Comparison of ENCODE assay signal across 9 mouse cellular contexts in the genomic region with DNA sequence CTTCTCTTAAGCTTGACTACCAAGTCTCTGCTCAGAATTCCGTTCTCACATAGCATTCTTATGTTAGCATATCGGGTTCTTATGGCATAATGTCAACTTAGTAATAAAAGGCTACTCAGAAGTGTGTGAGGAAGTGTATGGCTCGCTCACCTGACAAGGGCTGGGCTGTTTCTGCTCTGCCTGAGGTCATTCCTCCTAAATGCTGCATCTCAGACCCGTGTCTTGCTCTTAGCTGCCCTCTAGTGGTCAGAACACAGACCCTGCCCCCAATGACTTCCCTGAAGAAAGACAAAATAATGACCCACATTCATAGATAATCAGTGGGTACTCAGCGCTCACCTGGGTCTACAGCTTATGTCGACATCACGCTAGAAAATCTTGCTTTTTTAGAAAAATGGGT. TPM values are rescaled to one million over a fixed set of nuclear protein-coding genes. Genes with fewer than 3 reads are reported as not detected.
DNase-seq lines count a peak whose midpoint lies in the region; ATAC-seq and TF ChIP-seq lines count a peak whose summit lies in the region.
"Had no signal": no experiment of that assay in that cellular context is flagged by ENCODE, and none has a peak within 500 bp of the region (broad histone marks: within the 10 kb centered on the region; RNA-seq: fewer than 3 reads in every experiment).

No protein-coding gene starts in this region.

- no peak overlapping the region for H3K27ac ChIP-seq in kidney, adult 2 months (ENCODE audit: insufficient read depth, low read depth, low read length)
- H3K27ac ChIP-seq in kidney, embryonic 14.5 days (ENCODE audit: low read depth, low read length), result no peak overlapping the region
- H3K27ac ChIP-seq in stomach, postnatal 0 days (replicated peaks), result no peak overlapping the region

- H3K4me3 ChIP-seq in kidney, adult 2 months (ENCODE audit: insufficient read depth, low read depth, low read length), result no peak overlapping the region
- no peak overlapping the region for H3K4me3 ChIP-seq in kidney, embryonic 14.5 days (ENCODE audit: low read length)
- H3K4me3 ChIP-seq in stomach, postnatal 0 days (ENCODE audit: low read depth, low read length), result no peak overlapping the region
- H3K4me3 ChIP-seq: erythroblast, embryonic 14.5 days had no signal

- H3K9ac ChIP-seq in kidney, embryonic 14.5 days (ENCODE audit: low read depth, low read length), result no peak overlapping the region
- H3K9ac ChIP-seq in stomach, postnatal 0 days (ENCODE audit: low read length), result no peak overlapping the region

- H3K27me3 ChIP-seq in kidney, adult 2 months (replicated peaks; ENCODE audit: control insufficient read depth, insufficient read depth, low read length), result no peaks in the 10 kb centered on the region
- no peaks in the 10 kb centered on the region for H3K27me3 ChIP-seq in kidney, embryonic 14.5 days (ENCODE audit: control insufficient read depth, insufficient read depth, low read length)
- no peaks in the 10 kb centered on the region for H3K27me3 ChIP-seq in stomach, postnatal 0 days (ENCODE audit: control insufficient read depth, insufficient read depth, low read length)

- no peaks in the 10 kb centered on the region for H3K4me1 ChIP-seq in kidney, adult 2 months (ENCODE audit: control insufficient read depth, insufficient read depth, low read length)
- H3K4me1 ChIP-seq in kidney, embryonic 14.5 days (ENCODE audit: control insufficient read depth, insufficient read depth, low read length), result no peaks in the 10 kb centered on the region
- H3K4me1 ChIP-seq in stomach, postnatal 0 days (replicated peaks; ENCODE audit: control insufficient read depth, insufficient read depth), result no peaks in the 10 kb centered on the region

- H3K36me3 ChIP-seq in kidney, adult 2 months (ENCODE audit: control insufficient read depth, insufficient read depth, low read length), result no peaks in the 10 kb centered on the region
- no peaks in the 10 kb centered on the region for H3K36me3 ChIP-seq in kidney, embryonic 14.5 days (ENCODE audit: control insufficient read depth, insufficient read depth, low read length)
- no peaks in the 10 kb centered on the region for H3K36me3 ChIP-seq in stomach, postnatal 0 days (ENCODE audit: control insufficient read depth, insufficient read depth, low read length)

- WGBS in kidney, adult 2 months, result 24% methylated on average over 7 of the region's 7 CpGs
- WGBS in kidney, embryonic 14.5 days, result 25% methylated on average over 7 of the region's 7 CpGs
- 12% methylated on average over 7 of the region's 7 CpGs for WGBS in stomach, postnatal 0 days

- no peaks in the 10 kb centered on the region for H3K9me3 ChIP-seq in kidney, embryonic 14.5 days (ENCODE audit: control insufficient read depth, low read length)
- H3K9me3 ChIP-seq in stomach, postnatal 0 days (ENCODE audit: control insufficient read depth, low read length), result no peaks in the 10 kb centered on the region

- TF ChIP-seq CTCF in kidney, adult 2 months (conservative IDR thresholded peaks at IDR 0.05; ENCODE audit: insufficient read depth, insufficient read length, low read depth, low read length), result peak; percentile 91
- peak; percentile 95 for TF ChIP-seq CTCF in stomach, postnatal 0 days (IDR thresholded peaks at IDR 0.05; ENCODE audit: low read depth)

- no peak for TF ChIP-seq POLR2A in kidney, adult 2 months (IDR thresholded peaks at IDR 0.05; ENCODE audit: low read depth, low read length)

- H3K4me2 ChIP-seq in kidney, embryonic 14.5 days (replicated peaks; ENCODE audit: low read depth, low read length), result no peak overlapping the region
- no peak overlapping the region for H3K4me2 ChIP-seq in stomach, postnatal 0 days (replicated peaks; ENCODE audit: low read depth)

- ATAC-seq in kidney, embryonic 14.5 days (ENCODE audit: low FRiP score, low TSS enrichment), result no peak
- peak; percentile 78 for ATAC-seq in granulocyte monocyte progenitor cell, adult 5-6 weeks (replicated peaks; ENCODE audit: poor library complexity, severe bottlenecking)
- ATAC-seq in stomach, postnatal 0 days (ENCODE audit: low FRiP score, low TSS enrichment), result peak; percentile 79

- DNase-seq in kidney, adult 2 months, result peak; percentile 65
- DNase-seq in T-cell, adult 2 months (ENCODE audit: low spot score), result peak; percentile 34
- peak; percentile 88 to 90 for DNase-seq in cerebellum, postnatal 14 days
- DNase-seq in left cerebral cortex, adult 11 months (ENCODE audit: low spot score), result peak; percentile 42
- DNase-seq in mesoderm, embryonic 11.5 days (ENCODE audit: low read depth, low spot score), result peak; percentile 80
- DNase-seq in stomach, postnatal 0 days (ENCODE audit: low spot score), result peak; percentile 66

- no peak for TF ChIP-seq EP300 in stomach, postnatal 0 days (optimal IDR thresholded peaks at IDR 0.05)

RNA-seq across cellular contexts. Expression of a gene that starts 58.9 kb away (rescaled TPM):
- 1.8 and 3.3 TPM in 2 replicates for polyA plus RNA-seq in kidney, adult 2 months (2012; rRNA removed)
- 26.8 and 34.6 TPM in 2 replicates for polyA plus RNA-seq in kidney, embryonic 14.5 days (2014; fragmentation: Nextera tagmentation; extraction: Ambion mirVana)
- total RNA-seq in granulocyte monocyte progenitor cell, adult 5-6 weeks (2014; fragmentation: Nextera tagmentation), result not detected in 2 replicates
- 0.43 TPM in 1 of 2 replicates, not detected in the other for total RNA-seq in granulocyte monocyte progenitor cell, adult 5-6 weeks (2017)
- polyA plus RNA-seq in stomach, postnatal 0 days (2015; fragmentation: Nextera tagmentation; extraction: Ambion mirVana), result 2.1 and 2.9 TPM in 2 replicates
- polyA plus RNA-seq: erythroblast, embryonic 14.5 days had no signal

Comparison
In these comparisons a context has a peak if more than half of its experiments do, and no peak if none do; other contexts are left out.
1. DNase-seq: peak in every context shown above with its lines; median percentile 89 in cerebellum, postnatal 14 days; 80 in mesoderm, embryonic 11.5 days; 66 in stomach, postnatal 0 days; 65 in kidney, adult 2 months; 42 in left cerebral cortex, adult 11 months; 34 in T-cell, adult 2 months.